Comparison of ENCODE assay signal across 24 mouse cellular contexts in the genomic region with DNA sequence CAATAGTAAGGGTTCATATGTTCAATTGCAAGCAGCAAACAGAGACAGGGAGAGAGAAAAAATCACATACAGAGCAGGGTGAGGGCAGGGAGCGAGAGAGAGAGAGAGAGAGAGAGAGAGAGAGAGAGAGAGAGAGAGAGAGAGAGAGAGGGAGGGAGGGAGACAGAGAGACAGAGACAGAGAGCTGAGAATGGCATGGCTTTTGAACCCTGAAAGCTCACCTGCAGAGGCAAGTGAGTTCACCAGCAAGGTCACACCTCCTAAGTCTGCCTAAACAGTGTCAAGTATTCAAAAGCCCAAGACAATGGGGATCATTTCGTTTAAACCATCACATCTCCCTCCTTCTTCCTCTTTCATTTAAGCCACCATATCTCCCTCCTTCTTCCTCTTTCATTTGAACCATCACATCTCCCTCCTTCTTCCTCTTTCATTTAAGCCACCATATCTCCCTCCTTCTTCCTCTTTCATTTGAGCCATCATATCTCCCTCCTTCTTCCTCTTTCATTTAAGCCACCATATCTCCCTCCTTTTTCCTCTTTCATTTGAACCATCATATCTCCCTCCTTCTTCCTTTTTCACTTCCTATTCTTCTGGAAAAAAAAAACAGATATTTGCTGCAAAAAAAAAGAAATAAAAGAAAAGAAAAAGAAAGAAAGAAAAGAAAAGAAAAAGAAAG.
"Had no signal": no experiment of that assay in that cellular context is flagged by ENCODE, and none has a peak within 500 bp of the region (broad histone marks: within the 10 kb centered on the region; RNA-seq: fewer than 3 reads in every experiment).

No protein-coding gene starts in this region.

- H3K9me3 ChIP-seq: heart, embryonic 10.5 days; heart, embryonic 12.5 days; hindbrain, embryonic 13.5 days; hindbrain, embryonic 15.5 days; intestine, embryonic 15.5 days; limb, embryonic 13.5 days; limb, embryonic 15.5 days; liver, embryonic 12.5 days had no signal

- H3K27me3 ChIP-seq: heart, embryonic 12.5 days; hindbrain, embryonic 13.5 days; hindbrain, embryonic 15.5 days; intestine, embryonic 15.5 days; limb, embryonic 13.5 days; limb, embryonic 15.5 days; liver, embryonic 12.5 days had no signal

- H3K4me3 ChIP-seq: heart, embryonic 10.5 days; heart, embryonic 12.5 days; hindbrain, embryonic 13.5 days; hindbrain, embryonic 15.5 days; intestine, embryonic 15.5 days; layer of hippocampus, adult 2 months; limb, embryonic 13.5 days; limb, embryonic 15.5 days; liver, embryonic 12.5 days had no signal

- DNase-seq: gastrocnemius, postnatal 14 days; gastrocnemius, postnatal 36 days; heart, adult 18-20 months; heart, postnatal 10 days; heart, postnatal 4 days; kidney, adult 18-20 months; kidney, adult 8-10 months; kidney, postnatal 10 days; kidney, postnatal 25 days; kidney, postnatal 4 days; layer of hippocampus, adult 9-11 months; left cerebral cortex, postnatal 4 days had no signal

- ATAC-seq: hindbrain, postnatal 0 days; intestine, embryonic 15.5 days; intestine, postnatal 0 days; liver, embryonic 12.5 days had no signal

- H3K9ac ChIP-seq: heart, embryonic 12.5 days; hindbrain, embryonic 13.5 days; hindbrain, embryonic 15.5 days; intestine, embryonic 15.5 days; limb, embryonic 13.5 days; limb, embryonic 15.5 days; liver, embryonic 12.5 days; liver, embryonic 14.5 days had no signal

- H3K4me1 ChIP-seq: hindbrain, embryonic 15.5 days; liver, embryonic 12.5 days had no signal

- H3K36me3 ChIP-seq: heart, embryonic 10.5 days; heart, embryonic 12.5 days; hindbrain, embryonic 13.5 days; hindbrain, embryonic 15.5 days; intestine, embryonic 15.5 days; limb, embryonic 13.5 days; limb, embryonic 15.5 days; liver, embryonic 12.5 days had no signal

- H3K27ac ChIP-seq: heart, embryonic 10.5 days; hindbrain, embryonic 13.5 days; hindbrain, embryonic 15.5 days; hindbrain, postnatal 0 days; intestine, embryonic 15.5 days; layer of hippocampus, adult 2 months; limb, embryonic 13.5 days; limb, embryonic 15.5 days; liver, embryonic 12.5 days; liver, embryonic 14.5 days had no signal
